Mouse (Mus musculus): ENCODE data around the gene Phactr3. TPM values are rescaled to one million over a fixed set of nuclear protein-coding genes. Genes with fewer than 3 reads are reported as not detected.

The Phactr3 gene
- polyA plus RNA-seq, 1 experiment from 2014 or later = 5.6 TPM

DNA sequence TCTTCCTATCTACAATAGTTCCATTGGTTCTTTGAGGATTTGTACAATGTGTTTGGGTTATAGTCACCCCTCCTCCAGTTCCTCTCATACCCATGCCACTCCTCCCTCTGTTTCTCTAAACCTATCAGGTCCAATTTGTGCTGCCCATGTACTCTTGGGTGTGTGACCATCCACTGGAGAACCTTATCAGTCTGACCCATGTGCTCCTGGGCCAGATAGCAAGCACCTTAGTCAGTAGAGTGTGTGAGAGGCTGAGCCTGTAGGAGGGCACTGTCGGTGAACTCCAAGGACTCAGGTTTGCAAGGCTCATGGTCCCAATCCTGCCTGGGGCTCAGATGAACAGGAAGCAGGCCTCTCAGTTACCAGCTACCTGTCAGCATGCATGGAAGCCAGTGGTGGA lies 78.8 kb downstream of the Phactr3 start:
- H3K36me3 ChIP-seq (replicated peaks; ENCODE audit: control insufficient read depth, insufficient read depth, low read depth, low read length) = no peaks in the 10 kb centered on the region
- 60% methylated on average over 1 of the region's 1 CpGs for WGBS
- DNase-seq (ENCODE audit: low spot score) (no peak), ATAC-seq (replicated peaks; ENCODE audit: insufficient number of reproducible peaks, low FRiP score, low TSS enrichment, low read depth) (no peak)
- no peak overlapping the region for H3K27ac ChIP-seq (replicated peaks; ENCODE audit: low read depth, low read length)
- H3K4me1 ChIP-seq (ENCODE audit: control insufficient read depth, insufficient read depth, low read length) = no peaks in the 10 kb centered on the region
- H3K9me3 ChIP-seq (replicated peaks; ENCODE audit: control insufficient read depth, low read length) = no peaks in the 10 kb centered on the region
- H3K9ac ChIP-seq (replicated peaks; ENCODE audit: low read length) = no peak overlapping the region
- no peak overlapping the region for H3K4me3 ChIP-seq (ENCODE audit: low read depth, low read length)
- no peaks in the 10 kb centered on the region for H3K27me3 ChIP-seq (ENCODE audit: control insufficient read depth, insufficient read depth, low read length)
- H3K4me2 ChIP-seq (ENCODE audit: low read depth, low read length) = no peak overlapping the region

DNA sequence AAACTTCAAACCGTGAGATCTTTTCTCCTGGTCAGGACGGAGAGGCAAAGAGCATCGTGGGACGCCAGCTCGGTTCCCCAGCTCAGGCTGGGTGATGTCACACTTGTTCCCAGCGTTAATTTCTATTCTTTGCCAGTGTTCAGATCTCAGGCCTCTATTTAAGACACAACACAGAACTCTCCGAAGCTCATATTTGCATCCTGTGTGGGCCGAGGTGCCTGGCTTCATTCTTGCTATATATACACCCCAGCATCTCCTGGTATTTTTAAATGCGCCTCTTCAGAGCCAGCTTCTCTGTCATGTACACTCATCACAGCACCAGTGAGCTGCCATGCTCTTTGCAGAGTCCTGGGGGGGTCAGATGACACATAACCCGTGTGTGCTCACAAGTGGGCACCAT lies 85.7 kb downstream of the Phactr3 start:
- DNase-seq (ENCODE audit: low spot score) (no peak), ATAC-seq (replicated peaks; ENCODE audit: insufficient number of reproducible peaks, low FRiP score, low TSS enrichment, low read depth) (no peak)
- no peak overlapping the region for H3K4me2 ChIP-seq (ENCODE audit: low read depth, low read length)
- H3K9me3 ChIP-seq (replicated peaks; ENCODE audit: control insufficient read depth, low read length) = no peaks in the 10 kb centered on the region
- H3K4me3 ChIP-seq (ENCODE audit: low read depth, low read length) = no peak overlapping the region
- H3K27me3 ChIP-seq (ENCODE audit: control insufficient read depth, insufficient read depth, low read length) = no peaks in the 10 kb centered on the region
- no peak overlapping the region for H3K27ac ChIP-seq (replicated peaks; ENCODE audit: low read depth, low read length)
- WGBS = 86% methylated on average over 10 of the region's 10 CpGs
- no peak overlapping the region for H3K9ac ChIP-seq (replicated peaks; ENCODE audit: low read length)
- no peaks in the 10 kb centered on the region for H3K36me3 ChIP-seq (replicated peaks; ENCODE audit: control insufficient read depth, insufficient read depth, low read depth, low read length)
- no peaks in the 10 kb centered on the region for H3K4me1 ChIP-seq (ENCODE audit: control insufficient read depth, insufficient read depth, low read length)

DNA sequence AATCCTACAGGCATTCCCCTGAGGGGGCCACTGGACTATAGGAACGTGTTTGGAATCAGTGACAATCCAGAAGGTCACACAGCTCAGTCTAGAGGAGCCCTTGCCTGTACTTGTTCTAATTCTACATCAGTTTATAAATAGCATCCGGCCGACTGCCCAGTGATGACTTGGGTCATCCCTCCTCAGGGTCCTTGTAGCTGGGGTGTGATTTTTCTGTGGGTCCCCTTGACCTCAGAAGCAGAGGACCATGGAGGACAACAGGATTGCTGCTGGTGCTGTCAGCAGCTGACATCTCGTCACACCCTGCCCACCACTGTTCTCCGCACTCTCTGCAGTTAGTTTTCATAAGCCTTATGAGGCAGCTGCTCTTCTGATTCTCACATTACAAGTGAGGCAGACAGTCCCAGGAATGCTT lies 89.4 kb downstream of the Phactr3 start:
- no peak overlapping the region for H3K4me2 ChIP-seq (ENCODE audit: low read depth, low read length)
- DNase-seq (ENCODE audit: low spot score) (no peak), ATAC-seq (replicated peaks; ENCODE audit: insufficient number of reproducible peaks, low FRiP score, low TSS enrichment, low read depth) (no peak)
- no peaks in the 10 kb centered on the region for H3K9me3 ChIP-seq (replicated peaks; ENCODE audit: control insufficient read depth, low read length)
- no peak overlapping the region for H3K9ac ChIP-seq (replicated peaks; ENCODE audit: low read length)
- H3K27ac ChIP-seq (replicated peaks; ENCODE audit: low read depth, low read length) = no peak overlapping the region
- WGBS = 65% methylated on average over 5 of the region's 5 CpGs
- no peaks in the 10 kb centered on the region for H3K27me3 ChIP-seq (ENCODE audit: control insufficient read depth, insufficient read depth, low read length)
- no peaks in the 10 kb centered on the region for H3K36me3 ChIP-seq (replicated peaks; ENCODE audit: control insufficient read depth, insufficient read depth, low read depth, low read length)
- no peaks in the 10 kb centered on the region for H3K4me1 ChIP-seq (ENCODE audit: control insufficient read depth, insufficient read depth, low read length)
- H3K4me3 ChIP-seq (ENCODE audit: low read depth, low read length) = no peak overlapping the region

DNA sequence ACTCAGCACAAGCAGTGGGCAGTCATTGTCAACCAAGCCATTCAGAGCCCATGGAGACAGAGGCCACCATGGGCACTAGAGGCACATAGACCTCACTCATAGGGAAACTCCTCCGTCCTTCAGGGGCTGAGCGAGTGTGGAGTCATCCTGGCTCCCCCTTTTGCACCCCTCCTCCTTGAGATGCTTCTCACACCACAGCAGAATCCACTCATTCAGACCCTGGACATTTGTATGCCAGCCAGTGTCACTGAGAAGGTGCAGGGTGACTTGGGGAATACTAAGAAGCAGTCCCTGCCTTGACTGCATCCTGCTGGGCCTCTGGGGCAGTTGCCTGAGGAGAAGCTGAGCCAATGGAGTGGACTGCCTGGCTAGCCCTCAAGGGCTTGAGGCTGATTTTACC lies 95.1 kb downstream of the Phactr3 start:
- H3K9me3 ChIP-seq (replicated peaks; ENCODE audit: control insufficient read depth, low read length) = no peaks in the 10 kb centered on the region
- 85% methylated on average over 2 of the region's 2 CpGs for WGBS
- no peaks in the 10 kb centered on the region for H3K27me3 ChIP-seq (ENCODE audit: control insufficient read depth, insufficient read depth, low read length)
- H3K36me3 ChIP-seq (replicated peaks; ENCODE audit: control insufficient read depth, insufficient read depth, low read depth, low read length) = no peaks in the 10 kb centered on the region
- H3K4me1 ChIP-seq (ENCODE audit: control insufficient read depth, insufficient read depth, low read length) = no peaks in the 10 kb centered on the region
- H3K27ac ChIP-seq (replicated peaks; ENCODE audit: low read depth, low read length) = no peak overlapping the region
- DNase-seq (ENCODE audit: low spot score) (no peak), ATAC-seq (replicated peaks; ENCODE audit: insufficient number of reproducible peaks, low FRiP score, low TSS enrichment, low read depth) (no peak)
- H3K9ac ChIP-seq (replicated peaks; ENCODE audit: low read length) = no peak overlapping the region
- H3K4me3 ChIP-seq (ENCODE audit: low read depth, low read length) = no peak overlapping the region
- no peak overlapping the region for H3K4me2 ChIP-seq (ENCODE audit: low read depth, low read length)

DNA sequence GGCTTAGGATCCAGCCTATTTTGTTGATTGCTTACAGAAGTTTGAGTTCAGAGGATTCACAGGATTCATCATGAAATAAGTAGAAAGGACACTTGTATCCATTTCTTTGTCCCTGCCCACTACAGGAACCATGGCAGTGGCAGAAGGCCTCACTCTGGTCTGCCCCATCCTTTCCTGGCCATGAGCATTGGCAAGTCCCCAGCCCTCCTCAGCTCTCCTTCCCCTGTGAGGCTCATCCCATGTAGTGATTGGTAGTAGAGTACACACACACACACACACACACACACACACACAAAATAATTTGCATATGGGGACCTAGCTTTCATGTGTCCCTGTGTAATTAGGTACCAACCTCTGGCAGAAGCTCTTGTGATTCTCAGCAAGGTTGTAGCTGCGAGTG lies 95.8 kb downstream of the Phactr3 start:
- DNase-seq (ENCODE audit: low spot score) (no peak), ATAC-seq (replicated peaks; ENCODE audit: insufficient number of reproducible peaks, low FRiP score, low TSS enrichment, low read depth) (no peak)
- Histone ChIP-seq H3K4me3 (ENCODE audit: low read depth, low read length) (no peak overlapping the region), H3K4me1 (ENCODE audit: control insufficient read depth, insufficient read depth, low read length) (no peaks in the 10 kb centered on the region), H3K9ac (replicated peaks; ENCODE audit: low read length) (no peak overlapping the region), H3K4me2 (ENCODE audit: low read depth, low read length) (no peak overlapping the region), H3K36me3 (replicated peaks; ENCODE audit: control insufficient read depth, insufficient read depth, low read depth, low read length) (no peaks in the 10 kb centered on the region), H3K27me3 (ENCODE audit: control insufficient read depth, insufficient read depth, low read length) (no peaks in the 10 kb centered on the region), H3K9me3 (replicated peaks; ENCODE audit: control insufficient read depth, low read length) (no peaks in the 10 kb centered on the region), H3K27ac (replicated peaks; ENCODE audit: low read depth, low read length) (no peak overlapping the region)
- 88% methylated on average over 1 of the region's 1 CpGs for WGBS

DNA sequence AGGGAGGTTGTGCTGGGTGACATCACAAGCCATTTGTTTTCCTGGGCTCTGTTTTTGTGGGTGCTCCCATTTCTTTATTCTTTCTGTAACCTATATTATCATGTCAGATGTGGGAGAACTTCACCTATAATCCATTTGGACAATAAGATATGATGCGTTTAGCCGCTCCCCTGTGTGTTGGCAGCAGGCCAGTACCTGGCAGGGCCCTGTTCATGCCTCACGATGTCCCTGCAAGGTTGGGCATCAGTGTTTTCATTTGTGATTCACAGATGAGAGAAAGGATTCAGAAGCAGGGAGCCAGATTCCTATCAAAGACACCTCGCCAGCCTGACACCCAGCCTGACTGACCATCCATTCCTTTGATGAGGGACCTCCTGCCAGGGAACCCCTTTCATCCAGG lies 99.7 kb downstream of the Phactr3 start:
- WGBS = 69% methylated on average over 4 of the region's 4 CpGs
- no peaks in the 10 kb centered on the region for H3K4me1 ChIP-seq (ENCODE audit: control insufficient read depth, insufficient read depth, low read length)
- no peak for ATAC-seq (replicated peaks; ENCODE audit: insufficient number of reproducible peaks, low FRiP score, low TSS enrichment, low read depth)

DNA sequence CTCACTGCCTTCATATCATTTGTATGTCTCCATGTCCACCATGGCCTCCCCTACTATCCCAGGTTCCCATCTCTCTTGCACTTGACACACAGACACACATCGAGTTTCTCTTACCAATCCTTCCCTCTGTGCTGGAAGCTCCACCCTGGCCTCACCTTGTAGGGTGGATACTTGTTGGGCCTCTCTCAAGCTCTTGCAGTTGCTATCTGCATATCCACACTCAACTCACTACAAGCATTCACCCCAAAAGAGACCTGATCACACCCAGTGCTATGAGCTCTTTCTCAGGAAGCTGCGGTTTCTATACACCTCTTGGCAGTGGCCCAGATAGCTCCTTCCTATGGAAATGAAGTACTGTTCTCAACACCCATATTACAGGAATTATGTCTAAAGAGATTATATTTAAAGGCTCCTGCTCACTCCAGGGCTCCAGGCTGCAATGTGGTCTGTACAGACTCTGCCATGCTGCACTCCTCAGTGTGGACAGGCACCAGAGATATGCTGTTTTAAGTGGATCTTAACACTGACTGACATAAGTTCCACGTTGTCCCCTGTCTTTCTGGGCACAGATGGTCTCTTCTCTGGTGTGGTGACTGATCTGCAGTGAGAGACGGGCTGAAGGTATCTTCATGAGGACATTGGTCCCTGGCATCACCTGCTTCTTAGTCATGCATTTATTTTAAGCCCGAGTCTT lies 100.8 kb downstream of the Phactr3 start:
- no peak for DNase-seq (ENCODE audit: low spot score)
- H3K9ac ChIP-seq (replicated peaks; ENCODE audit: low read length) = no peak overlapping the region
- H3K27me3 ChIP-seq (ENCODE audit: control insufficient read depth, insufficient read depth, low read length) = no peaks in the 10 kb centered on the region
- H3K36me3 ChIP-seq (replicated peaks; ENCODE audit: control insufficient read depth, insufficient read depth, low read depth, low read length) = no peaks in the 10 kb centered on the region
- H3K4me1 ChIP-seq (ENCODE audit: control insufficient read depth, insufficient read depth, low read length) = no peaks in the 10 kb centered on the region
- H3K9me3 ChIP-seq (replicated peaks; ENCODE audit: control insufficient read depth, low read length) = no peaks in the 10 kb centered on the region
- no peak overlapping the region for H3K27ac ChIP-seq (replicated peaks; ENCODE audit: low read depth, low read length)
- WGBS = 83% methylated on average over 5 of the region's 5 CpGs
- H3K4me3 ChIP-seq (ENCODE audit: low read depth, low read length) = no peak overlapping the region
- H3K4me2 ChIP-seq (ENCODE audit: low read depth, low read length) = no peak overlapping the region
- no peak for ATAC-seq (replicated peaks; ENCODE audit: insufficient number of reproducible peaks, low FRiP score, low TSS enrichment, low read depth)

More for the DNA sequence above, 99.7 kb downstream of the Phactr3 start:
- Histone ChIP-seq H3K27me3 (ENCODE audit: control insufficient read depth, insufficient read depth, low read length) (no peaks in the 10 kb centered on the region), H3K36me3 (replicated peaks; ENCODE audit: control insufficient read depth, insufficient read depth, low read depth, low read length) (no peaks in the 10 kb centered on the region), H3K4me3 (ENCODE audit: low read depth, low read length) (no peak overlapping the region), H3K9ac (replicated peaks; ENCODE audit: low read length) (no peak overlapping the region), H3K4me2 (ENCODE audit: low read depth, low read length) (no peak overlapping the region), H3K9me3 (replicated peaks; ENCODE audit: control insufficient read depth, low read length) (no peaks in the 10 kb centered on the region), H3K27ac (replicated peaks; ENCODE audit: low read depth, low read length) (no peak overlapping the region)
- DNase-seq (ENCODE audit: low spot score) = no peak

DNA sequence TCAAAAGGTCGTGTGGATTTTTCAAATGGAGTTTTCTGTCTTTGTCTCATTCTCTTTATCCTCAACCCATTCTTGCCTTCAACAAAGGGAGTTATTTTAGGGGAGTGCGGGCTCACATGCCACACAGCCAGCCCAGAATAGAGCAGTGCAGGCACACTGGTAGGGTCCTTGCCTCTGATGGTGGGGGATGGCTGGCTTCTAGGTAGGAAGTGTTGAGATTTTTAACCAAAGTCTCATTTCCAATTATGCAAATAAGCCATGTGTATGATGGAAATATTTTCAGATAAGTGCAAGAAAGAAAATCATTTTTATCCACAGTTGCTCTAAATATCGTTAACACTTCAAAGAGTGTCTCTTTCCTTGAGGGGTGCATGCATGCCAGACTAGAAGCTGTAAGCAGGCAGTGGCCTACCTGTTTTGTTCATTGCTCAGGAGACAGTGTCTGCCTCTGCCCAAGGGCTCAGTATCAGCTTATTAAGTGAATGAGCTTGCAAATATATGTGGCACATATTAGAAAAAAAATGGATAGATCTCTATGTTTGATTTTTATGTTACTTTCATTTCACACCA lies 101.5 kb downstream of the Phactr3 start:
- WGBS = 75% methylated on average over 3 of the region's 3 CpGs
- no peaks in the 10 kb centered on the region for H3K27me3 ChIP-seq (ENCODE audit: control insufficient read depth, insufficient read depth, low read length)
- no peaks in the 10 kb centered on the region for H3K4me1 ChIP-seq (ENCODE audit: control insufficient read depth, insufficient read depth, low read length)
- no peak overlapping the region for H3K4me3 ChIP-seq (ENCODE audit: low read depth, low read length)
- H3K9me3 ChIP-seq (replicated peaks; ENCODE audit: control insufficient read depth, low read length) = no peaks in the 10 kb centered on the region
- ATAC-seq (replicated peaks; ENCODE audit: insufficient number of reproducible peaks, low FRiP score, low TSS enrichment, low read depth) = no peak
- H3K36me3 ChIP-seq (replicated peaks; ENCODE audit: control insufficient read depth, insufficient read depth, low read depth, low read length) = no peaks in the 10 kb centered on the region
- DNase-seq (ENCODE audit: low spot score) = no peak
- no peak overlapping the region for H3K9ac ChIP-seq (replicated peaks; ENCODE audit: low read length)
- H3K4me2 ChIP-seq (ENCODE audit: low read depth, low read length) = no peak overlapping the region
- no peak overlapping the region for H3K27ac ChIP-seq (replicated peaks; ENCODE audit: low read depth, low read length)
